Mouse (Mus musculus) heart, embryonic 14.5 days (tissue): ENCODE data around the gene Wdr3. TPM values are rescaled to one million over a fixed set of nuclear protein-coding genes. Genes with fewer than 3 reads are reported as not detected.

Experiments used
- ATAC-seq: fragments of 200-750 bp; cut with Nextera tagmentation; 2 replicates; pipeline ENCODE4 v1.8.0; 2017; ENCODE audit warnings: low read depth, moderate TSS enrichment; ENCODE audit not compliant: insufficient number of reproducible peaks, insufficient read depth, low FRiP score
- H3K27ac ChIP-seq, 2 experiments: fragments of 200-500 bp in 1 of 2; fragments of 300-500 bp in 1 of 2; sonication (generic) in 1 of 2; replicated peaks in 1 of 2; 2 replicates each; pipeline ENCODE4 v1.5.1; 2012 to 2014; ENCODE audit warnings: low read depth in 2 of 2, low read length in 2 of 2, control low read depth in 1 of 2, mild to moderate bottlenecking in 1 of 2, mixed read lengths in 1 of 2; ENCODE audit not compliant: control insufficient read depth in 1 of 2, insufficient read depth in 1 of 2
- H3K27me3 ChIP-seq: fragments of 300-500 bp; sonication (generic); 2 replicates; pipeline ENCODE4 v1.6.1; 2014; ENCODE audit warnings: mild to moderate bottlenecking, low read length, control low read depth; ENCODE audit not compliant: control insufficient read depth, insufficient read depth
- H3K36me3 ChIP-seq: fragments of 300-500 bp; sonication (generic); 2 replicates; pipeline ENCODE4 v1.6.1; 2014; ENCODE audit warnings: mild to moderate bottlenecking, control low read depth, low read length, mixed read lengths; ENCODE audit not compliant: control insufficient read depth, insufficient read depth
- H3K4me1 ChIP-seq, 2 experiments: fragments of 200-500 bp in 1 of 2; fragments of 300-500 bp in 1 of 2; sonication (generic) in 1 of 2; 2 replicates each; pipeline ENCODE4 v1.6.1; 2012 to 2014; ENCODE audit warnings: low read length in 2 of 2, control low read depth in 1 of 2, mixed read lengths in 1 of 2; ENCODE audit not compliant: control insufficient read depth in 2 of 2, insufficient read depth in 2 of 2
- H3K4me2 ChIP-seq: fragments of 300-500 bp; sonication (generic); 2 replicates; pipeline ENCODE4 v1.6.1; 2014; ENCODE audit warnings: mild to moderate bottlenecking, low read length
- H3K4me3 ChIP-seq, 2 experiments: fragments of 200-500 bp in 1 of 2; fragments of 300-500 bp in 1 of 2; sonication (generic) in 1 of 2; 2 replicates each; pipeline ENCODE4 v1.5.1; 2012 to 2014; ENCODE audit warnings: low read length in 2 of 2, mild to moderate bottlenecking in 2 of 2, control low read depth in 1 of 2, low read depth in 1 of 2, moderate library complexity in 1 of 2; ENCODE audit not compliant: control insufficient read depth in 1 of 2, insufficient read depth in 1 of 2
- H3K9ac ChIP-seq: fragments of 300-500 bp; sonication (generic); 2 replicates; pipeline ENCODE4 v1.6.1; 2014; ENCODE audit warnings: mild to moderate bottlenecking, low read length
- H3K9me3 ChIP-seq: fragments of 300-500 bp; sonication (generic); 2 replicates; pipeline ENCODE4 v1.6.1; 2016; ENCODE audit warnings: low read length, control low read depth; ENCODE audit not compliant: control insufficient read depth
- WGBS: fragments of 180-500 bp; shearing (Covaris S2); extraction: QIAGEN DNeasy Blood & Tissue Kit; methylation state at CpG from one replicate; pipeline ENCODE4 v1.1.7; 2014; 5-methylcytosine and 5-hydroxymethylcytosine counted together
- polyA plus RNA-seq: library from polyadenylated mRNA; unstranded; fragments of >200 nt; fragmentation: Nextera tagmentation; extraction: Ambion mirVana; gene quantifications from 2 replicates; pipeline ENCODE4 v1.2.1, GENCODE M21; 2014

Wdr3 gene
- polyA plus RNA-seq, result 20.5 and 23.5 TPM in 2 replicates

DNA sequence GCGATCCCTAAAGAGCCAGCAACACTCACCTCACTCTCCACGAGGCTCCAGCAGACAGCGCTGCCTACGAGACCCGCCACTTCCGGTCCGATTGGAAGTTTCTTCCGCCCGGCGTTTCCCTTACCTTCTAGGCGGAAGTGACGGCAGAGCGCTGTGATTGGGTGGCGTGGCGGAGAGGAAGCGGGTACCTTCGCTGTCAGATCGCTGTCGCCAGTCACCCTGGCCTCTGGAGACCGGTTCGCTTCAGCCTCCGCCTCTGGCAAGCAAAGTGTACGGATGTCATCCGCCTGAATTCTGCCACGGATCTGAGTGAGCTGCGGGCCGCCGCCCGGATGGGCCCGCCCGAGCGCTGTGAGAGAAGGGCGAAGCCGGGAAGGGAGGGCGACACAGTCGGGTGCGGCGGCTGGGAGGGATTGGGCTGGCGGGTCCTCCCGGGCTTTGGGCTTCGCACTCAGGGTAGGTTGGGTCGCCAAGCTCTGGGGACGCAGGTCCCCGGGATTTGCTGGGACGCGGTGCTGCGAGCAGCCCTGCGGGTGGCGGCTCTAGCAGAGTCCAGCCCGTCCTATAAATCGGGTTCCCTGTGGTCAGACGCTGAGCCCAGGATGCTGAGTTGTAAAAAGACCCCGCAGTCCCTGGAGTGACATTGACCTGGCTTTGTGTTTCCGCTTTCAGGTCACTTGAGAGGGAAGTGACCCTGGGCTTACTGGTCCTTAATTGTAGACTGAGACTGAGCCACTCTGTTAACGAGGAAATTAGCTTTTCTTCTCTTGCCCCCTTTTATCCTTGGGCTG lies at the start of gene Wdr3, which contains the start of gene Gdap2:
TSS of gene Wdr3 (minus strand) at position 93 of the 791 bp plus-strand sequence.
TSS of gene Gdap2 (plus strand) at position 67 of the 791 bp plus-strand sequence.
- no peaks in the 10 kb centered on the region for H3K27me3 ChIP-seq
- peaks cover 2 to 8% of the 10 kb centered on the region in 2 experiments; a peak in 1 of 4 replicates for H3K4me1 ChIP-seq
- under 1% methylated on average over 54 of the region's 55 CpGs for WGBS
- peak within 1 kb of the TSS; percentile 84 for H3K9ac ChIP-seq
- H3K4me2 ChIP-seq, result peak within 1 kb of the TSS; percentile 88
- H3K36me3 ChIP-seq, result peaks cover 33% of the 10 kb centered on the region
- peak within 1 kb of the TSS; percentile 84 to 90 for H3K4me3 ChIP-seq
- H3K27ac ChIP-seq, result peak within 1 kb of the TSS; percentile 84 to 88
- peak; percentile 95 for ATAC-seq
- no peaks in the 10 kb centered on the region for H3K9me3 ChIP-seq

DNA sequence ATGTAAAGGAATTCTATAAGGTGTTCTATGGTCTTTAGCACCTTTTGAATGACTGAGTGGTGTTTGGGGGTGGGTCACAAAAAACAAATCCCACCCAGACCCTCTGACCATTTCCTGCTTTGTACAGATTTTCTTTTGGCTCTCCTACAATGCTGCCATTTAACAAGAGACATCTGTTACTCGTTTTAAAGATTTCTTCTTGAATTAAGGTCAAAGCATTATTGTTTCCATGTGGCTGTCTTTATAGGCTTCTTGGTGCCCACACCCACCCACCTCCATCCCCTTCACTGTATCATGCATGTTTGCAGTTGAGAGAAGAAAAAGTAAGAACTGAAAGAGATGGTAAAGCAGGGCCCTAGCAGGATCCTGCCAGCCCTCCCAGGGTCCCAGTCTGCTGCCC lies 44.8 kb upstream of the Wdr3 start:
- Histone ChIP-seq H3K36me3 (peaks cover 56% of the 10 kb centered on the region), H3K9me3 (no peaks in the 10 kb centered on the region), H3K4me2 (no peak overlapping the region), H3K27ac (no peak overlapping the region), H3K27me3 (no peaks in the 10 kb centered on the region), H3K4me3 (no peak overlapping the region), H3K9ac (no peak overlapping the region), H3K4me1 (no peaks in the 10 kb centered on the region)
- no peak for ATAC-seq
- WGBS, result 52% methylated on average over 1 of the region's 1 CpGs

DNA sequence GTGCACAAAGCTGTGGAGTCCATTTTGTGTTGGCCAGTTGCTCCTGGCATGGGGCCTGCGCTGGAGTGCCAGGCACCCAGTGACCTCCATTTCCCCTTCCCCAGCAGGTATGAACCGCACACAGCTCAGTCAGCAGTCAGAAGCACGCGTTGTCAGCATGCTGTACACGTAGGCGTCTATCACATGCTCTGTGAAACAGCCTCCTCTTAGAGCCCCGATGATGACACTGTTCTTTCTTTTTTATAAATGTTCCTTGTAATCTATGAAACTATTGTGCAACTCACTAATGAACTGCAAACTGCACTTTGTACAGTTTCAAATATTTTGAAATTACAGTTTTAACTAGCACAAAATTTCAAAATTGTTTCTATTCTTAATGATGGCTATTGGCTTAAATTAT lies 39.3 kb upstream of the Wdr3 start:
- no peak overlapping the region for H3K9ac ChIP-seq
- H3K4me2 ChIP-seq, result no peak overlapping the region
- H3K9me3 ChIP-seq, result no peaks in the 10 kb centered on the region
- H3K36me3 ChIP-seq, result peaks cover 86% of the 10 kb centered on the region
- no peak for ATAC-seq
- no peaks in the 10 kb centered on the region for H3K27me3 ChIP-seq
- H3K27ac ChIP-seq, result no peak overlapping the region
- H3K4me1 ChIP-seq, result no peaks in the 10 kb centered on the region; a peak in 1 of 4 replicates
- 82% methylated on average over 7 of the region's 7 CpGs for whole genome bisulfite sequencing
- no peak overlapping the region for H3K4me3 ChIP-seq

DNA sequence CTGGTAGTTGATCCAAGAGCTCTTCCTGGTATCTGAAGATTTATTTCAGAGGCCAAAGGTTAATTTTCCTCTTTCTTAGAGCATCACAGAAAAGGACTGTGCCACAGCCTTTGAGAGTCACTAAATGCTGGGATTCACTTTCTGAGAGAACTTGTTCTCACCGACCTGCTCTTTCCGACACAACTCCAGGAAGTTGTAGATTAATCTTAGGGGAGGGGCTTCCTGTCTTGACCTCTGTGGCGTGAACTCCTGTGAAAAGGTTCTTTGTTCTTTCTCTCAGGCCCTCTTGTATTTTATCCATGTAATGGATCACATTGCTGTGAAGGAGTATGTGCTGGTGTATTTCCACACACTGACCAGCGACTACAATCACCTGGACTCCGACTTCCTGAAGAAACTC lies 32.0 kb upstream of the Wdr3 start:
- no peak for ATAC-seq
- H3K9me3 ChIP-seq, result no peaks in the 10 kb centered on the region
- 60% methylated on average over 5 of the region's 5 CpGs for WGBS
- H3K4me1 ChIP-seq, result peaks cover 0 to 9% of the 10 kb centered on the region in 2 experiments; a peak in 1 of 4 replicates
- H3K36me3 ChIP-seq, result peaks cover 58% of the 10 kb centered on the region
- no peak overlapping the region for H3K4me2 ChIP-seq
- H3K27ac ChIP-seq, result no peak overlapping the region
- H3K4me3 ChIP-seq, result no peak overlapping the region
- no peaks in the 10 kb centered on the region for H3K27me3 ChIP-seq
- no peak overlapping the region for H3K9ac ChIP-seq

DNA sequence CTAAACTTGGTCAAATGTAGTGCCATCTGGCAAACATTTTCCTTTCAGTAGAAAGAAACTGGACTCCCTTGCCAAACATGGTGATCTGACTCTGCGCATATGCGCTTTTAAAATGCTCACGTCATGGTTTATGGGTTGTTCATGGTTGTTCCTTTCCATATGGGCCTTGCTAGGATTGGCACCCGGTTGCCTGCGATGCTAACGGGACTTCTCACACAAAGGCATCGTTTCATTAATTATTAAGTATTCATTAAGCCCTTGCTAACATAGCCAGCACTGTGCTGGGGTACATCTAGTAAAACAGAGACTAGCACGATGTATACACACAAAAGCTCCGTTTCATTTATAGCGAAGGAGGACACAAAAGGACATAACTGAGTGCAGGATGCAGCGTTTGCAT lies 27.7 kb upstream of the Wdr3 start:
- 84% methylated on average over 11 of the region's 11 CpGs for WGBS
- Histone ChIP-seq H3K36me3 (peaks cover 54% of the 10 kb centered on the region), H3K4me3 (no peak overlapping the region), H3K27me3 (no peaks in the 10 kb centered on the region), H3K4me2 (no peak overlapping the region), H3K4me1 (peaks cover 0 to 9% of the 10 kb centered on the region in 2 experiments; a peak in 1 of 4 replicates), H3K27ac (no peak overlapping the region), H3K9ac (no peak overlapping the region), H3K9me3 (no peaks in the 10 kb centered on the region)
- no peak for ATAC-seq

DNA sequence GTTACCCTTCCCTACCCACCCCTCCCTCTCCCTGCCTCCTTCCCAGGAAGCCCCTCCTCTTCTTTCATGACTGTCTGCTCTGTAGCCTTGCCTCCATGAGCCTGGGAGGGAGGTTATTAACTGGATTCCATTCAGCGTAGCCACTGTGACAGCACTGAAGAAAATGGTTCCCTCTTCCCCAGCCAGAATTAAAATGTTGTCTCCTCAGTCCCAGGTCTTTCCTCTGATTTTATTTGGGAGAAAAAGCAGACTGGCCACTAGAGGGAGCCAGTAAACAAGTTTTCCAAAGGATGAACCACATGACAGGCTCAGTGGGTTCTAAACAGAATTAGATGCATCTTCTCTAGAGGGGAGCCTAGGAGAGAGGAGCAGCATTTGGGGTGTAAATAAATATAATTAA lies 27.2 kb upstream of the Wdr3 start:
- no peak for ATAC-seq

DNA sequence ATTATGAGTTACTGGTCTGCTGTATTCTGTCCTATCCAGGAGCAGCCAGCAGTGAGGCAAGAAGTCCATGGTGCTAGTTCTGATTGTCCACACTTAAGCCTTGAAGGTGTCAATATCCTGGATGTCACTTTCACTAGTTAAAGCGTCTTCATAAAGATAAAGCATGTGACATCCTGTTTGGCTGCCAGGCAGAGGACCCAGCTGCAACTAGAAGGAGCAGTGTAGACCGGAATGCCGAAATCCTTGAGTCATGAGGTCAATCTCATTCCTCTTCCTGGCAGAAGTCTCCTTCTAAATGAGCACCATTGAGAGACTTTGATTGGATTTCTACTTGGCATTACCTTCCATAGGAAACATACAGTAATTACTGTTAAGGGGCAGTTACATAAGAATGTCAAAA lies 18.3 kb upstream of the Wdr3 start:
- Histone ChIP-seq H3K27me3 (no peaks in the 10 kb centered on the region), H3K4me3 (no peak overlapping the region), H3K9me3 (no peaks in the 10 kb centered on the region), H3K4me2 (no peak overlapping the region), H3K36me3 (peaks cover 73% of the 10 kb centered on the region), H3K27ac (no peak overlapping the region), H3K9ac (no peak overlapping the region), H3K4me1 (no peaks in the 10 kb centered on the region)
- no peak for ATAC-seq
- WGBS, result 63% methylated on average over 3 of the region's 3 CpGs

More for the DNA sequence above, 27.2 kb upstream of the Wdr3 start:
- H3K27me3 ChIP-seq, result no peaks in the 10 kb centered on the region
- H3K4me1 ChIP-seq, result peaks cover 0 to 9% of the 10 kb centered on the region in 2 experiments; a peak in 1 of 4 replicates
- H3K4me2 ChIP-seq, result no peak overlapping the region
- H3K36me3 ChIP-seq, result peaks cover 50% of the 10 kb centered on the region
- H3K9ac ChIP-seq, result no peak overlapping the region
- no peak overlapping the region for H3K4me3 ChIP-seq
- no peaks in the 10 kb centered on the region for H3K9me3 ChIP-seq
- H3K27ac ChIP-seq, result no peak overlapping the region
- 48% methylated on average over 1 of the region's 1 CpGs for WGBS
